Mouse (Mus musculus): ENCODE results near the gene Tram2. TPM values are rescaled to one million over a fixed set of nuclear protein-coding genes. Genes with fewer than 3 reads are reported as not detected.

Gene Tram2
- polyA plus RNA-seq, 1 experiment from 2014 or later: 4.8 TPM

- Histone ChIP-seq H3K9ac (ENCODE audit: low read length) (no peak overlapping the region), H3K4me3 (ENCODE audit: control insufficient read depth in 1 of 2, insufficient read depth in 1 of 2, low read depth in 1 of 2, low read length in 2 of 2) (no peak overlapping the region), H3K9me3 (ENCODE audit: control insufficient read depth, low read length) (no peaks in the 10 kb centered on the region), H3K27ac (replicated peaks in 1 of 2; ENCODE audit: control insufficient read depth in 1 of 2, insufficient read depth in 1 of 2, low read depth in 2 of 2, low read length in 2 of 2) (no peak overlapping the region), H3K4me2 (ENCODE audit: low read length) (no peak overlapping the region), H3K4me1 (ENCODE audit: control insufficient read depth in 2 of 2, insufficient read depth in 2 of 2, low read length in 2 of 2) (no peaks in the 10 kb centered on the region; a peak in 1 of 4 replicates), H3K27me3 (ENCODE audit: control insufficient read depth, insufficient read depth, low read length) (no peaks in the 10 kb centered on the region), H3K36me3 (ENCODE audit: control insufficient read depth, insufficient read depth, low read length) (no peaks in the 10 kb centered on the region)
- no peak for ATAC-seq (ENCODE audit: insufficient number of reproducible peaks, insufficient read depth, low FRiP score, low read depth)
- 66% methylated on average over 4 of the region's 4 CpGs for WGBS
These were observed 94.4 kb downstream of the Tram2 start for GRCm38 (mm10) chr1:20984582-20984981.

GRCm38 (mm10) chr1:20984103-20984502, 94.9 kb downstream of the Tram2 start:
- Histone ChIP-seq H3K4me2 (ENCODE audit: low read length) (no peak overlapping the region), H3K9ac (ENCODE audit: low read length) (no peak overlapping the region), H3K4me1 (ENCODE audit: control insufficient read depth in 2 of 2, insufficient read depth in 2 of 2, low read length in 2 of 2) (no peaks in the 10 kb centered on the region; a peak in 1 of 4 replicates), H3K4me3 (ENCODE audit: control insufficient read depth in 1 of 2, insufficient read depth in 1 of 2, low read depth in 1 of 2, low read length in 2 of 2) (no peak overlapping the region), H3K9me3 (ENCODE audit: control insufficient read depth, low read length) (no peaks in the 10 kb centered on the region), H3K36me3 (ENCODE audit: control insufficient read depth, insufficient read depth, low read length) (no peaks in the 10 kb centered on the region), H3K27ac (replicated peaks in 1 of 2; ENCODE audit: control insufficient read depth in 1 of 2, insufficient read depth in 1 of 2, low read depth in 2 of 2, low read length in 2 of 2) (no peak overlapping the region), H3K27me3 (ENCODE audit: control insufficient read depth, insufficient read depth, low read length) (no peaks in the 10 kb centered on the region)
- ATAC-seq (ENCODE audit: insufficient number of reproducible peaks, insufficient read depth, low FRiP score, low read depth): no peak
- 77% methylated on average over 2 of the region's 2 CpGs for WGBS

- Histone ChIP-seq H3K4me3 (ENCODE audit: control insufficient read depth in 1 of 2, insufficient read depth in 1 of 2, low read depth in 1 of 2, low read length in 2 of 2) (no peak overlapping the region), H3K4me1 (ENCODE audit: control insufficient read depth in 2 of 2, insufficient read depth in 2 of 2, low read length in 2 of 2) (no peaks in the 10 kb centered on the region; a peak in 1 of 4 replicates), H3K9ac (ENCODE audit: low read length) (no peak overlapping the region), H3K27ac (replicated peaks in 1 of 2; ENCODE audit: control insufficient read depth in 1 of 2, insufficient read depth in 1 of 2, low read depth in 2 of 2, low read length in 2 of 2) (no peak overlapping the region), H3K9me3 (ENCODE audit: control insufficient read depth, low read length) (no peaks in the 10 kb centered on the region), H3K36me3 (ENCODE audit: control insufficient read depth, insufficient read depth, low read length) (no peaks in the 10 kb centered on the region), H3K4me2 (ENCODE audit: low read length) (no peak overlapping the region), H3K27me3 (ENCODE audit: control insufficient read depth, insufficient read depth, low read length) (no peaks in the 10 kb centered on the region)
- no peak for ATAC-seq (ENCODE audit: insufficient number of reproducible peaks, insufficient read depth, low FRiP score, low read depth)
- 84% methylated on average over 6 of the region's 6 CpGs for WGBS
These were observed 97.3 kb downstream of the Tram2 start for GRCm38 (mm10) chr1:20981764-20982163.

GRCm38 (mm10) chr1:20980553-20980952, 98.5 kb downstream of the Tram2 start:
- Histone ChIP-seq H3K4me3 (ENCODE audit: control insufficient read depth in 1 of 2, insufficient read depth in 1 of 2, low read depth in 1 of 2, low read length in 2 of 2) (no peak overlapping the region), H3K36me3 (ENCODE audit: control insufficient read depth, insufficient read depth, low read length) (no peaks in the 10 kb centered on the region), H3K9ac (ENCODE audit: low read length) (no peak overlapping the region), H3K4me2 (ENCODE audit: low read length) (no peak overlapping the region), H3K27me3 (ENCODE audit: control insufficient read depth, insufficient read depth, low read length) (no peaks in the 10 kb centered on the region), H3K9me3 (ENCODE audit: control insufficient read depth, low read length) (no peaks in the 10 kb centered on the region), H3K4me1 (ENCODE audit: control insufficient read depth in 2 of 2, insufficient read depth in 2 of 2, low read length in 2 of 2) (no peaks in the 10 kb centered on the region; a peak in 1 of 4 replicates), H3K27ac (replicated peaks in 1 of 2; ENCODE audit: control insufficient read depth in 1 of 2, insufficient read depth in 1 of 2, low read depth in 2 of 2, low read length in 2 of 2) (no peak overlapping the region)
- 64% methylated on average over 1 of the region's 1 CpGs for WGBS
- no peak for ATAC-seq (ENCODE audit: insufficient number of reproducible peaks, insufficient read depth, low FRiP score, low read depth)

- H3K4me1 ChIP-seq (ENCODE audit: control insufficient read depth in 2 of 2, insufficient read depth in 2 of 2, low read length in 2 of 2): no peaks in the 10 kb centered on the region
- H3K4me3 ChIP-seq (ENCODE audit: control insufficient read depth in 1 of 2, insufficient read depth in 1 of 2, low read depth in 1 of 2, low read length in 2 of 2): no peak overlapping the region
- WGBS: 69% methylated on average over 9 of the region's 9 CpGs
- H3K9ac ChIP-seq (ENCODE audit: low read length): no peak overlapping the region
- H3K27ac ChIP-seq (replicated peaks in 1 of 2; ENCODE audit: control insufficient read depth in 1 of 2, insufficient read depth in 1 of 2, low read depth in 2 of 2, low read length in 2 of 2): no peak overlapping the region
- no peak overlapping the region for H3K4me2 ChIP-seq (ENCODE audit: low read length)
- H3K27me3 ChIP-seq (ENCODE audit: control insufficient read depth, insufficient read depth, low read length): no peaks in the 10 kb centered on the region
- ATAC-seq (ENCODE audit: insufficient number of reproducible peaks, insufficient read depth, low FRiP score, low read depth): no peak
- no peaks in the 10 kb centered on the region for H3K9me3 ChIP-seq (ENCODE audit: control insufficient read depth, low read length)
- no peaks in the 10 kb centered on the region for H3K36me3 ChIP-seq (ENCODE audit: control insufficient read depth, insufficient read depth, low read length)
These were observed 104.5 kb downstream of the Tram2 start for GRCm38 (mm10) chr1:20974341-20975135.

- H3K4me3 ChIP-seq (ENCODE audit: control insufficient read depth in 1 of 2, insufficient read depth in 1 of 2, low read depth in 1 of 2, low read length in 2 of 2): no peak overlapping the region
- no peak for ATAC-seq (ENCODE audit: insufficient number of reproducible peaks, insufficient read depth, low FRiP score, low read depth)
These were observed 105.6 kb downstream of the Tram2 start for GRCm38 (mm10) chr1:20973389-20973788.

GRCm38 (mm10) chr1:20969642-20970041, 109.4 kb downstream of the Tram2 start:
- H3K9me3 ChIP-seq (ENCODE audit: control insufficient read depth, low read length): no peaks in the 10 kb centered on the region
- no peak overlapping the region for H3K27ac ChIP-seq (replicated peaks in 1 of 2; ENCODE audit: control insufficient read depth in 1 of 2, insufficient read depth in 1 of 2, low read depth in 2 of 2, low read length in 2 of 2)
- no peak overlapping the region for H3K4me2 ChIP-seq (ENCODE audit: low read length)
- no peak for ATAC-seq (ENCODE audit: insufficient number of reproducible peaks, insufficient read depth, low FRiP score, low read depth)
- 75% methylated on average over 2 of the region's 2 CpGs for WGBS
- H3K36me3 ChIP-seq (ENCODE audit: control insufficient read depth, insufficient read depth, low read length): no peaks in the 10 kb centered on the region
- H3K4me3 ChIP-seq (ENCODE audit: control insufficient read depth in 1 of 2, insufficient read depth in 1 of 2, low read depth in 1 of 2, low read length in 2 of 2): no peak overlapping the region
- H3K9ac ChIP-seq (ENCODE audit: low read length): no peak overlapping the region
- no peaks in the 10 kb centered on the region for H3K4me1 ChIP-seq (ENCODE audit: control insufficient read depth in 2 of 2, insufficient read depth in 2 of 2, low read length in 2 of 2)
- H3K27me3 ChIP-seq (ENCODE audit: control insufficient read depth, insufficient read depth, low read length): no peaks in the 10 kb centered on the region

More at GRCm38 (mm10) chr1:20973389-20973788, 105.6 kb downstream of the Tram2 start:
- H3K9me3 ChIP-seq (ENCODE audit: control insufficient read depth, low read length): no peaks in the 10 kb centered on the region
- H3K27ac ChIP-seq (replicated peaks in 1 of 2; ENCODE audit: control insufficient read depth in 1 of 2, insufficient read depth in 1 of 2, low read depth in 2 of 2, low read length in 2 of 2): no peak overlapping the region
- no peak overlapping the region for H3K9ac ChIP-seq (ENCODE audit: low read length)
- H3K4me2 ChIP-seq (ENCODE audit: low read length): no peak overlapping the region
- H3K36me3 ChIP-seq (ENCODE audit: control insufficient read depth, insufficient read depth, low read length): no peaks in the 10 kb centered on the region
- H3K4me1 ChIP-seq (ENCODE audit: control insufficient read depth in 2 of 2, insufficient read depth in 2 of 2, low read length in 2 of 2): no peaks in the 10 kb centered on the region
- 86% methylated on average over 6 of the region's 6 CpGs for WGBS
- no peaks in the 10 kb centered on the region for H3K27me3 ChIP-seq (ENCODE audit: control insufficient read depth, insufficient read depth, low read length)

GRCm38 (mm10) chr1:20954876-20955275, 124.2 kb downstream of the Tram2 start:
- no peaks in the 10 kb centered on the region for H3K9me3 ChIP-seq (ENCODE audit: control insufficient read depth, low read length)
- H3K27me3 ChIP-seq (ENCODE audit: control insufficient read depth, insufficient read depth, low read length): no peaks in the 10 kb centered on the region
- H3K4me1 ChIP-seq (ENCODE audit: control insufficient read depth in 2 of 2, insufficient read depth in 2 of 2, low read length in 2 of 2): peaks cover 5 to 7% of the 10 kb centered on the region in 2 experiments; a peak in 2 of 4 replicates
- H3K9ac ChIP-seq (ENCODE audit: low read length): no peak overlapping the region
- H3K4me2 ChIP-seq (ENCODE audit: low read length): no peak overlapping the region
- no peak for ATAC-seq (ENCODE audit: insufficient number of reproducible peaks, insufficient read depth, low FRiP score, low read depth)
- WGBS: 68% methylated on average over 3 of the region's 3 CpGs
- H3K4me3 ChIP-seq (ENCODE audit: control insufficient read depth in 1 of 2, insufficient read depth in 1 of 2, low read depth in 1 of 2, low read length in 2 of 2): no peak overlapping the region
- no peak overlapping the region for H3K27ac ChIP-seq (replicated peaks in 1 of 2; ENCODE audit: control insufficient read depth in 1 of 2, insufficient read depth in 1 of 2, low read depth in 2 of 2, low read length in 2 of 2)
- no peaks in the 10 kb centered on the region for H3K36me3 ChIP-seq (ENCODE audit: control insufficient read depth, insufficient read depth, low read length)

Data from heart, embryonic 14.5 days (tissue).